Mouse (Mus musculus): ENCODE measurements at regions not wholly inside any gene's neighbourhood (a gene's known extent, or its start where the extent isn't known, plus 50 kb on each side); places are given as distances from the start of the nearest gene placed in this dataset.

DNA sequence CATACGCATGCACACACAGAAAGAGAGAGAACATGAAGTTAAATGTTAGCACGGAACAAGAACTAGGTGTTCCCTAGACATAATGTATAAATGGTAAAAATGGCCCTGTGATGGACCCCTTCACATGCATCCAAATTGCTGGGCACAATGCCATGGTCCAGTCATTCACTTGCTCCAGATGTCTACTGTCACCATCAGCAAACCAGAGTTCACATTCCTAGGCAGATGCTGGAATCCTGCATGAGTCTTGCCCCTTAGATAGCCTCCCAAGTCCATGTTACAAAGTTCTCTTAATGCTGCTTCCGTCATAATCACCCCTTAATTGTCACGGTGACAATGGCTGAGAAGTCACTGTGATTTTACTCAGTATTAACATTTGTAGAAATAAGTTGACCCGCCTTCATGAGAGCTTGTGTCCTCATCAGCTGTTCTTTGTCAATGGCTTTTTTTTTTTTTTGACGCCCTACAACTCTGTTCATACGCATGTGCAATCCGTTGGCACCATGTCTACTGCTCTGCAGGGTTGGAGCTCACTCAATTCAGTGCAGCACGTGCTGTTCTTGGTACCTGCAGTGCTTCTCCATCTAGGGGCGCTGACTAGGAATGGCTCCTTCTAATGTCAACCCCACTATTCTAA lies 179.4 kb downstream of the Basp1 start:
- no peak for TF ChIP-seq POLR2A (IDR thresholded peaks at IDR 0.05; ENCODE audit: extremely low read depth, insufficient read depth, low read length)
- TF ChIP-seq CTCF (IDR thresholded peaks at IDR 0.05; ENCODE audit: extremely low read depth, insufficient read depth, low read length): no peak
